Mouse (Mus musculus) forebrain, postnatal 0 days (tissue): ENCODE measurements around the gene Grm1. TPM values are rescaled to one million over a fixed set of nuclear protein-coding genes. Genes with fewer than 3 reads are reported as not detected.
A peak's percentile ranks its signal among the peaks of the same experiment; 100 is the strongest.

Experiments used
- ATAC-seq: fragments of 200-750 bp; cut with Nextera tagmentation; 2 replicates; pipeline ENCODE4 v1.8.0; 2017; ENCODE audit warnings: mild to moderate bottlenecking, moderate library complexity
- DNase-seq: peaks from one replicate; pipeline ENCODE4 v3.0.0-alpha.2; 2015
- H3K27ac ChIP-seq: fragments of 300-500 bp; sonication (generic); 2 replicates; pipeline ENCODE4 v1.5.1; 2014; ENCODE audit warnings: low read depth, mild to moderate bottlenecking, antibody characterized with exemption, low read length, moderate library complexity, mixed read lengths
- H3K27me3 ChIP-seq: fragments of 300-500 bp; sonication (generic); 2 replicates; pipeline ENCODE4 v1.6.1; 2014; ENCODE audit warnings: mild to moderate bottlenecking, low read length, mixed read lengths; ENCODE audit not compliant: insufficient read depth
- H3K36me3 ChIP-seq: fragments of 300-500 bp; sonication (generic); 2 replicates; pipeline ENCODE4 v1.6.1; 2014; ENCODE audit warnings: mild to moderate bottlenecking, moderate library complexity; ENCODE audit not compliant: insufficient read depth
- H3K4me1 ChIP-seq: fragments of 300-500 bp; sonication (generic); 2 replicates; pipeline ENCODE4 v1.6.1; 2014; ENCODE audit warnings: antibody characterized with exemption; ENCODE audit not compliant: insufficient read depth
- H3K4me2 ChIP-seq: fragments of 300-500 bp; sonication (generic); 2 replicates; pipeline ENCODE4 v1.6.1; 2014; ENCODE audit warnings: low read depth, mild to moderate bottlenecking, moderate library complexity
- H3K4me3 ChIP-seq: fragments of 300-500 bp; sonication (generic); 2 replicates; pipeline ENCODE4 v1.5.1; 2014; ENCODE audit warnings: low read depth, low read length, mixed read lengths
- H3K9ac ChIP-seq: fragments of 300-500 bp; sonication (generic); 2 replicates; pipeline ENCODE4 v1.6.1; 2014; ENCODE audit warnings: mild to moderate bottlenecking
- H3K9me3 ChIP-seq: fragments of 300-500 bp; sonication (generic); 2 replicates; pipeline ENCODE4 v1.6.1; 2016; ENCODE audit warnings: low read length
- CTCF ChIP-seq: sonication (generic); IDR thresholded peaks from 2 replicates; pipeline ENCODE4 v1.5.1; 2016; ENCODE audit warnings: antibody characterized with exemption, control low read depth, low read depth
- WGBS: fragments of 180-500 bp; shearing (Covaris S2); extraction: QIAGEN DNeasy Blood & Tissue Kit; methylation state at CpG from one replicate; pipeline ENCODE4 v1.1.7; 2014; 5-methylcytosine and 5-hydroxymethylcytosine counted together
- polyA plus RNA-seq: library from polyadenylated mRNA; unstranded; fragments of >200 nt; fragmentation: Nextera tagmentation; extraction: Ambion mirVana; gene quantifications from 2 replicates; pipeline ENCODE4 v1.2.1, GENCODE M21; 2015
- total RNA-seq: library from RNA; depleted of rRNA; stranded (reverse); fragments of >200 nt; gene quantifications from 2 replicates; pipeline ENCODE4 v1.2.3, GENCODE M21; 2014

Gene Grm1
- total and polyA plus RNA-seq, 2 experiments from 2014 or later: 10.7 to 21.1 TPM

DNA sequence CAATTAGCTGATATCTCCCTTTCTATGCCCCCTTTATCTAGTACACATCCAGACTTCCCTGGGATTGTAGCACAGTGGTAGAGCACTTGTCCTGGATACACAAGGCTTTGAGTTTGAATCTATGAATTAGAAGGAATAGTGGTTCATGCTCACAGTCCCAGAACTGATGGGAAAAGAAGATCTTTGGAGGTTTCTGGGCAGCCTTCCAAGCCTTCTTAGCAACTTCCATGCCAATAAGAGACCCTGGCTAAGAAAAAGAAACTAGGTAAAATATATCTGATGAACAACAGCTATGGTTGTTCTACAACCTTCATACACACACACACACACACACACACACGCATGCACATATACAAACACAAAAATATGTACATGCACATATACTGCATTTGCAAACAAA, 286.8 kb downstream of the Grm1 start:
- Histone ChIP-seq H3K36me3 (no peaks in the 10 kb centered on the region), H3K4me2 (no peak overlapping the region), H3K9me3 (no peaks in the 10 kb centered on the region), H3K27ac (no peak overlapping the region), H3K4me1 (no peaks in the 10 kb centered on the region), H3K27me3 (no peaks in the 10 kb centered on the region), H3K4me3 (no peak overlapping the region), H3K9ac (no peak overlapping the region)
- DNase-seq (no peak), ATAC-seq (no peak)
- 93% methylated on average over 1 of the region's 1 CpGs for WGBS
- no peak for TF ChIP-seq CTCF

- no peak overlapping the region for H3K4me2 ChIP-seq
- no peak overlapping the region for H3K27ac ChIP-seq
- ATAC-seq: no peak
- no peaks in the 10 kb centered on the region for H3K36me3 ChIP-seq
- no peak overlapping the region for H3K9ac ChIP-seq
- TF ChIP-seq CTCF: no peak
- no peak overlapping the region for H3K4me3 ChIP-seq
- WGBS: 91% methylated on average over 1 of the region's 1 CpGs
- H3K27me3 ChIP-seq: no peaks in the 10 kb centered on the region
- no peaks in the 10 kb centered on the region for H3K4me1 ChIP-seq
- H3K9me3 ChIP-seq: no peaks in the 10 kb centered on the region
- DNase-seq: no peak
These were observed 291.7 kb downstream of the Grm1 start for GRCm38 (mm10) chr10:10790458-10790857.

GRCm38 (mm10) chr10:10789967-10790366, 292.2 kb downstream of the Grm1 start:
- Histone ChIP-seq H3K4me1 (no peaks in the 10 kb centered on the region), H3K27ac (no peak overlapping the region), H3K9ac (no peak overlapping the region), H3K9me3 (no peaks in the 10 kb centered on the region), H3K4me2 (no peak overlapping the region), H3K27me3 (no peaks in the 10 kb centered on the region), H3K4me3 (no peak overlapping the region), H3K36me3 (no peaks in the 10 kb centered on the region)
- no peak for ATAC-seq
- WGBS: 87% methylated on average over 4 of the region's 4 CpGs
- no peak for DNase-seq
- no peak for TF ChIP-seq CTCF

- Histone ChIP-seq H3K4me3 (no peak overlapping the region), H3K36me3 (no peaks in the 10 kb centered on the region), H3K9ac (no peak overlapping the region), H3K4me1 (no peaks in the 10 kb centered on the region), H3K4me2 (no peak overlapping the region), H3K9me3 (no peaks in the 10 kb centered on the region), H3K27me3 (no peaks in the 10 kb centered on the region), H3K27ac (no peak overlapping the region)
- DNase-seq: no peak
- ATAC-seq: no peak
- TF ChIP-seq CTCF: no peak
- 71% methylated on average over 5 of the region's 6 CpGs for WGBS
These were observed 294.2 kb downstream of the Grm1 start for GRCm38 (mm10) chr10:10787906-10788416.

DNA sequence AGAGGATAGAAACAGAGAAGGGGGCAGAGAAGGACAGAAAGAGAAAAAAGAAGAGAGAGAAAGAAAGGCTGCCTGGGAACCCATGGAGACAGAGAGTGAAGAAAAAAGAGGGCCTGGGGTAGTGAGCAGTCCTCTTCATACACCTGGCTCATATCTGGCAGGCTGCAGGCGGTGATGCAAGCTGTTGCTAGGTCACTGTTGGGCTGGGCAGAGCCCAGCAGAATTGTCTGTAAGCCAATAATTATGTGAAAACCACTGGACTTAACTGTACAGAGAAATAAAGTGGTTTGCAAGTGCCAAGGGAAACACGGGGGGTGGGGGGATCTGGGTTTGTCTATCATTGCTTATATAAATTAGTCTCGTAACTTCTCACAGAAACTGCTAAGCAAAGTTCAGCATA, 297.0 kb downstream of the Grm1 start:
- Histone ChIP-seq H3K4me1 (no peaks in the 10 kb centered on the region), H3K36me3 (no peaks in the 10 kb centered on the region), H3K27me3 (no peaks in the 10 kb centered on the region), H3K9me3 (no peaks in the 10 kb centered on the region), H3K27ac (no peak overlapping the region), H3K4me2 (no peak overlapping the region), H3K9ac (no peak overlapping the region), H3K4me3 (no peak overlapping the region)
- WGBS: 72% methylated on average over 3 of the region's 3 CpGs
- no peak for ATAC-seq
- no peak for TF ChIP-seq CTCF
- no peak for DNase-seq

DNA sequence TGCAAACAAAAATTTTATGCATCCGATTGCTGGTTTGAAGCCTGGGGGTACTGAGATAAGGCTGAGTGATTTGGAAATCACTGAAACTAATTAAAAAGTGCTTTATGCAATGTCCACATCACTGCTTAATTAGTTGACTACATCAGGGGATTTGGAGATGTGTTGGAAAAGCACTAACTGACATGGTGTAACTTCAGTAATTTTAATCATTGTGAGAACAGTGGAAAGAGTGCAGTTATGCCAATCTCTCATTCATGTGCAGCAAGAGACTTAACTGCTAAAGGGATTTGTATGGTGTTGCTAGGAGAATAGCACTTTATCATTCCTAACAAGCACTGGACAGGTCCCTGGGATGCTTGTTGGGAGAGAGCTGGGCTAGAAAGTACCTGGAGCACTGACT, 307.3 kb downstream of the Grm1 start:
- DNase-seq (no peak), ATAC-seq (no peak)
- Histone ChIP-seq H3K4me3 (no peak overlapping the region), H3K36me3 (no peaks in the 10 kb centered on the region), H3K4me2 (no peak overlapping the region), H3K27me3 (no peaks in the 10 kb centered on the region), H3K27ac (no peak overlapping the region), H3K9ac (no peak overlapping the region), H3K9me3 (no peaks in the 10 kb centered on the region), H3K4me1 (no peaks in the 10 kb centered on the region)
- no peak for TF ChIP-seq CTCF
- WGBS: 78% methylated on average over 1 of the region's 1 CpGs

DNA sequence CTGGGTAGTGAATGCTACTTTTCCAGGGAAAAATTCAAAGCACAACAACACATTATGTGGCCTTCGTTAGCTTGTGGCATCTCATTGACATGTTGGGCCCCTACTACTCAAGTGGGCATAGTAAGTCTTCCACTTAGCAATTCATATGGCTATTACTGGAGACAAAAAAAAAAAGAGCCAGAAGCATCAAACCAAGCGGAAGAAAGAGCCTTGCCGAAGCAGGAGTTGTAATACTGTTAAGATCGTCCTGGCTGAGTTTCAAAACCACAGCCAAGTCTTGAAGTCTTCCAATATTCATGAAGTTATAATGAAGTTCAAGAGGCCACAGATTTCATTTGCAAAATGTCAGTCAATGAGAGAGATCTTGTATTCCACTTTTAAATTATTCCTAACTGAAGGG, 319.1 kb downstream of the Grm1 start:
- Histone ChIP-seq H3K27ac (no peak overlapping the region), H3K36me3 (no peaks in the 10 kb centered on the region), H3K4me2 (no peak overlapping the region), H3K9me3 (no peaks in the 10 kb centered on the region), H3K27me3 (no peaks in the 10 kb centered on the region), H3K4me1 (no peaks in the 10 kb centered on the region), H3K4me3 (no peak overlapping the region), H3K9ac (no peak overlapping the region)
- 25% methylated on average over 4 of the region's 4 CpGs for WGBS
- no peak for TF ChIP-seq CTCF
- no peak for ATAC-seq
- DNase-seq: peak; percentile 12

GRCm38 (mm10) chr10:10761274-10761673, 320.9 kb downstream of the Grm1 start:
- no peak overlapping the region for H3K9ac ChIP-seq
- no peak for TF ChIP-seq CTCF
- ATAC-seq (no peak), DNase-seq (no peak)
- WGBS: 36% methylated on average over 1 of the region's 1 CpGs
- H3K4me3 ChIP-seq: no peak overlapping the region
- H3K9me3 ChIP-seq: no peaks in the 10 kb centered on the region
- no peak overlapping the region for H3K27ac ChIP-seq
- H3K4me1 ChIP-seq: no peaks in the 10 kb centered on the region
- no peaks in the 10 kb centered on the region for H3K36me3 ChIP-seq
- no peak overlapping the region for H3K4me2 ChIP-seq
- H3K27me3 ChIP-seq: no peaks in the 10 kb centered on the region
